ENCODE assay signal across 8 mouse cellular contexts in the genomic region with DNA sequence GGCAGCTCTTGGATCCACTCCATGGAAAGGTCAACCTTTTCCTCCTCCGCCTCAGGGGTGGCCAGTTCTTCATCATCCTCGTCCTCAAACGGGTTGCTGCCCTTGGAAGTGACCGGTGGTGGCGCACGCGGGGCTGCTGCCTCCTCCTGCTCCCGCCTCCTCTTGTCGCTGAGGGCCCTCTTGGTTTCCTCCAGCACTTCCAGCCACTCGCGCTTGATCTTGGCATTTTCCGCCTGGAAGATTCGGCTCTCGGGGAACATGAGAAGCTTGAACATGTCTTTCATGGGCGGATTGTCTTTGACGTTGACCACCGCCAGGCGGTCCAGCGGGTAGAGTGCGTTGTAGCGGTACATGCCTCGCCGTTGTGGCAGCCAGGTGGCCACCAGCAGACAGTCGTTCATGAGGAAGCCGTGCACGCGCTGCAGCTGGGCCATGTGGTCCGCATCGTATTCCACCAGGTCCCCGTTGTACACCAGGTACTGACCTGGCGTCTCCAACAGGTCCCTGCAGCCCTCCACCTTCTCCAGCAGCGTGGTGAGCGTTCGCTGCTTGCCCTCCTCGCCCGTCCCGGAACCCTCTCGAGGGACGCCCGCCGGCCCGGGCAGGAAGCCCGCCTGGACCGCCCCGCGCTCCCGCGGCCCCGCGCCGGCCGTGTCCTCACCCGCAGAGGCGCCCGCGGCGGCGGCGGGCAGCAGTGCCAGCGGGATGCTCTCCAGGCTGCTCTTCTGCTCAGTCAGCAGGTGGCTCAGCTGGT. TPM values are rescaled to one million over a fixed set of nuclear protein-coding genes. Genes with fewer than 3 reads are reported as not detected.
A peak's percentile ranks its signal among the peaks of the same experiment; 100 is the strongest.
DNase-seq lines count a peak whose midpoint lies in the region; ATAC-seq and TF ChIP-seq lines count a peak whose summit lies in the region.

No protein-coding gene starts in this region.

- no peaks in the 10 kb centered on the region for H3K9me3 ChIP-seq in forebrain, embryonic 14.5 days (replicated peaks; ENCODE audit: control insufficient read depth, low read length)

- no peaks in the 10 kb centered on the region for H3K27me3 ChIP-seq in forebrain, embryonic 14.5 days (replicated peaks; ENCODE audit: control insufficient read depth, insufficient read depth, low read length)

- under 1% methylated on average over 60 of the region's 60 CpGs for WGBS in forebrain, embryonic 14.5 days
- WGBS in large intestine, adult 2 months, result 1% methylated on average over 60 of the region's 60 CpGs
- WGBS in lung, adult 2 months, result under 1% methylated on average over 43 of the region's 60 CpGs

- peaks cover 16% of the 10 kb centered on the region for H3K4me1 ChIP-seq in forebrain, embryonic 14.5 days (ENCODE audit: control insufficient read depth, insufficient read depth, low read length)
- H3K4me1 ChIP-seq in lung, adult 2 months (ENCODE audit: control insufficient read depth, insufficient read depth, low read length), result peaks cover 13% of the 10 kb centered on the region

- 0 out of 2 replicates have a peak, but pooled peaks have one; percentile 22 for TF ChIP-seq POLR2A in lung, adult 2 months (IDR thresholded peaks at IDR 0.05; ENCODE audit: borderline replicate concordance, extremely low read depth, low read depth, low read length)

- peak overlapping the region; percentile 79 for H3K9ac ChIP-seq in forebrain, embryonic 14.5 days (ENCODE audit: low read length)

- peaks cover 51% of the 10 kb centered on the region for H3K36me3 ChIP-seq in forebrain, embryonic 14.5 days (ENCODE audit: control insufficient read depth, insufficient read depth, low read length)

- ATAC-seq in forebrain, embryonic 14.5 days, result peak; percentile 38
- ATAC-seq in neutrophil, adult 5-6 weeks (ENCODE audit: extremely low read depth, insufficient number of reproducible peaks, low FRiP score, poor library complexity, severe bottlenecking), result peak; percentile 44; the same call in 1 of the 2 replicates

- H3K27ac ChIP-seq in forebrain, embryonic 14.5 days (ENCODE audit: low read depth, low read length), result peak overlapping the region; percentile 79

- H3K4me2 ChIP-seq in forebrain, embryonic 14.5 days (ENCODE audit: low read length), result peak overlapping the region; percentile 96

- TF ChIP-seq CTCF in lung, adult 2 months (IDR thresholded peaks at IDR 0.05; ENCODE audit: insufficient read depth, low read length), result peak; percentile 57

- intact Hi-C loops in heart, postnatal 10 days (cut with DNase I), result loop anchor here (2.0 to 5.0 kb wide), 3 partner anchors 52 to 138 kb away; partner anchors contain the start of genes Egln1 and Tsnax

- peak; percentile 35 for DNase-seq in ES-CJ7 (ENCODE audit: low read depth, low spot score)
- peak; percentile 84 for DNase-seq in cerebellum, adult 11-12 months
- DNase-seq in forebrain, embryonic 14.5 days (ENCODE audit: low spot score), result peak; percentile 64
- DNase-seq in heart, postnatal 10 days, result peak; percentile 85
- DNase-seq in large intestine, adult 2 months (ENCODE audit: low read depth, low spot score), result peak; percentile 59
- peak; percentile 83 for DNase-seq in lung, adult 2 months
- peak; percentile 40 to 58 for DNase-seq in thymus, adult 18-20 months

- peak overlapping the region; percentile 93 for H3K4me3 ChIP-seq in forebrain, embryonic 14.5 days (ENCODE audit: low read depth, low read length)
- H3K4me3 ChIP-seq in lung, adult 2 months (replicated peaks; ENCODE audit: extremely low read depth, low read depth, low read length), result peak overlapping the region; percentile 72

RNA-seq across cellular contexts. Expression of gene Exoc8, which starts 0.7 kb away (rescaled TPM):
- 5.9 and 7.2 TPM in 2 replicates for polyA plus RNA-seq in forebrain, embryonic 14.5 days (2014; fragmentation: Nextera tagmentation; extraction: Ambion mirVana)
- 10 to 100 TPM; 19.5 to 20.5 TPM for total RNA-seq in heart, postnatal 10 days (2021)
- polyA plus RNA-seq in large intestine, adult 2 months (2012; rRNA removed), result 6.2 and 8.4 TPM in 2 replicates
- polyA plus RNA-seq in lung, adult 2 months (2012; rRNA removed), result 12.8 and 13.6 TPM in 2 replicates
- 17.8 and 21.8 TPM in 2 replicates for total RNA-seq in neutrophil, adult 5-6 weeks (2017)

RNA-seq across cellular contexts. Expression of gene Sprtn, which starts 0.9 kb away (rescaled TPM):
- 9.8 and 11.1 TPM in 2 replicates for polyA plus RNA-seq in forebrain, embryonic 14.5 days (2014; fragmentation: Nextera tagmentation; extraction: Ambion mirVana)
- total RNA-seq in heart, postnatal 10 days (2021), result 10 to 100 TPM; 16.0 to 18.9 TPM
- 7.7 and 11.1 TPM in 2 replicates for polyA plus RNA-seq in large intestine, adult 2 months (2012; rRNA removed)
- 13.6 and 17.8 TPM in 2 replicates for polyA plus RNA-seq in lung, adult 2 months (2012; rRNA removed)
- 26.2 and 31.1 TPM in 2 replicates for total RNA-seq in neutrophil, adult 5-6 weeks (2017)

RNA-seq across cellular contexts. Expression of gene 2810004N23Rik, which starts 33.9 kb away (rescaled TPM):
- polyA plus RNA-seq in forebrain, embryonic 14.5 days (2014; fragmentation: Nextera tagmentation; extraction: Ambion mirVana), result 25.0 and 29.1 TPM in 2 replicates
- total RNA-seq in heart, postnatal 10 days (2021), result 10 to 100 TPM; 40.6 to 43.8 TPM
- 8.6 and 9.2 TPM in 2 replicates for polyA plus RNA-seq in large intestine, adult 2 months (2012; rRNA removed)
- polyA plus RNA-seq in lung, adult 2 months (2012; rRNA removed), result 9.0 and 11.3 TPM in 2 replicates
- 26.5 and 27.5 TPM in 2 replicates for total RNA-seq in neutrophil, adult 5-6 weeks (2017)

RNA-seq across cellular contexts. Expression of gene Gnpat, which starts 34.0 kb away (rescaled TPM):
- polyA plus RNA-seq in forebrain, embryonic 14.5 days (2014; fragmentation: Nextera tagmentation; extraction: Ambion mirVana), result 93.5 and 95.5 TPM in 2 replicates
- total RNA-seq in heart, postnatal 10 days (2021), result 100 to 1,000 TPM; 128 to 129 TPM
- 35.5 and 37.8 TPM in 2 replicates for polyA plus RNA-seq in large intestine, adult 2 months (2012; rRNA removed)
- 50.8 and 63.2 TPM in 2 replicates for polyA plus RNA-seq in lung, adult 2 months (2012; rRNA removed)
- 68.8 and 77.0 TPM in 2 replicates for total RNA-seq in neutrophil, adult 5-6 weeks (2017)

RNA-seq across cellular contexts. Expression of gene Egln1, which starts 52.3 kb away (rescaled TPM):
- polyA plus RNA-seq in forebrain, embryonic 14.5 days (2014; fragmentation: Nextera tagmentation; extraction: Ambion mirVana), result 24.4 and 25.7 TPM in 2 replicates
- total RNA-seq in heart, postnatal 10 days (2021), result 100 to 1,000 TPM; 136 to 143 TPM
- 14.4 and 19.2 TPM in 2 replicates for polyA plus RNA-seq in large intestine, adult 2 months (2012; rRNA removed)
- 33.7 and 40.2 TPM in 2 replicates for polyA plus RNA-seq in lung, adult 2 months (2012; rRNA removed)
- total RNA-seq in neutrophil, adult 5-6 weeks (2017), result 14.2 and 15.9 TPM in 2 replicates

Comparison
In these comparisons a context has a peak if more than half of its experiments do, and no peak if none do; other contexts are left out.
1. Peak in every context shown above with its lines: DNase-seq, ATAC-seq, H3K4me3 ChIP-seq and H3K27ac ChIP-seq.
2. DNase-seq: peak in every context shown above with its lines; median percentile 85 in heart, postnatal 10 days; 84 in cerebellum, adult 11-12 months; 83 in lung, adult 2 months; 64 in forebrain, embryonic 14.5 days; 59 in large intestine, adult 2 months; 49 in thymus, adult 18-20 months; 35 in ES-CJ7.